Mouse (Mus musculus): Measurements from ENCODE around the gene Cnih4. TPM values are rescaled to one million over a fixed set of nuclear protein-coding genes. Genes with fewer than 3 reads are reported as not detected.

The Cnih4 gene
- polyA plus RNA-seq, 1 experiment, result 119 TPM

- H3K4me1 ChIP-seq (ENCODE audit: control insufficient read depth, insufficient read depth, low read length), result no peaks in the 10 kb centered on the region
Measured at GRCm38 (mm10) chr1:181188925-181189324, 44.4 kb downstream of the Cnih4 start.

GRCm38 (mm10) chr1:181199446-181199845 lies 55.0 kb downstream of the Cnih4 start:
- no peaks in the 10 kb centered on the region for H3K4me1 ChIP-seq (ENCODE audit: control insufficient read depth, insufficient read depth, low read length)
- no peak overlapping the region for H3K27ac ChIP-seq (ENCODE audit: insufficient read depth, low read length)
- H3K27me3 ChIP-seq (ENCODE audit: control insufficient read depth, insufficient read depth, low read length, poor library complexity, severe bottlenecking), result no peaks in the 10 kb centered on the region
- no peak for TF ChIP-seq EP300 (IDR thresholded peaks at IDR 0.05; ENCODE audit: insufficient read depth, low read depth, low read length)
- no peak for TF ChIP-seq POLR2A (IDR thresholded peaks at IDR 0.05; ENCODE audit: insufficient read depth, low read length)
- no peak for TF ChIP-seq CTCF (IDR thresholded peaks at IDR 0.05; ENCODE audit: low read depth, low read length)
- no peak overlapping the region for H3K9ac ChIP-seq (ENCODE audit: low read depth, poor library complexity, severe bottlenecking)
- peaks cover 61% of the 10 kb centered on the region for H3K36me3 ChIP-seq (ENCODE audit: control insufficient read depth, insufficient read depth, low read length, poor library complexity, severe bottlenecking)
- no peak overlapping the region for H3K4me3 ChIP-seq (ENCODE audit: low read depth, low read length)
- no peaks in the 10 kb centered on the region for H3K9me3 ChIP-seq (replicated peaks; ENCODE audit: control insufficient read depth, insufficient read depth, low read length, poor library complexity, severe bottlenecking)

More at GRCm38 (mm10) chr1:181188925-181189324, 44.4 kb downstream of the Cnih4 start:
- Histone ChIP-seq H3K36me3 (ENCODE audit: control insufficient read depth, insufficient read depth, low read length, poor library complexity, severe bottlenecking) (peaks cover 50% of the 10 kb centered on the region), H3K9ac (ENCODE audit: low read depth, poor library complexity, severe bottlenecking) (no peak overlapping the region), H3K9me3 (replicated peaks; ENCODE audit: control insufficient read depth, insufficient read depth, low read length, poor library complexity, severe bottlenecking) (peaks cover 15% of the 10 kb centered on the region), H3K27ac (ENCODE audit: insufficient read depth, low read length) (no peak overlapping the region), H3K4me3 (ENCODE audit: low read depth, low read length) (no peak overlapping the region), H3K27me3 (ENCODE audit: control insufficient read depth, insufficient read depth, low read length, poor library complexity, severe bottlenecking) (no peaks in the 10 kb centered on the region)
- TF ChIP-seq EP300 (IDR thresholded peaks at IDR 0.05; ENCODE audit: insufficient read depth, low read depth, low read length) (no peak), POLR2A (IDR thresholded peaks at IDR 0.05; ENCODE audit: insufficient read depth, low read length) (no peak), CTCF (IDR thresholded peaks at IDR 0.05; ENCODE audit: low read depth, low read length) (no peak)

GRCm38 (mm10) chr1:181210147-181210546 lies 65.7 kb downstream of the Cnih4 start:
- Histone ChIP-seq H3K4me1 (ENCODE audit: control insufficient read depth, insufficient read depth, low read length) (no peaks in the 10 kb centered on the region), H3K4me3 (ENCODE audit: low read depth, low read length) (peak overlapping the region; percentile 91), H3K27ac (ENCODE audit: insufficient read depth, low read length) (no peak overlapping the region), H3K27me3 (ENCODE audit: control insufficient read depth, insufficient read depth, low read length, poor library complexity, severe bottlenecking) (no peaks in the 10 kb centered on the region), H3K9ac (ENCODE audit: low read depth, poor library complexity, severe bottlenecking) (peak overlapping the region; percentile 99), H3K36me3 (ENCODE audit: control insufficient read depth, insufficient read depth, low read length, poor library complexity, severe bottlenecking) (peaks cover 12% of the 10 kb centered on the region), H3K9me3 (replicated peaks; ENCODE audit: control insufficient read depth, insufficient read depth, low read length, poor library complexity, severe bottlenecking) (no peaks in the 10 kb centered on the region)
- no peak for TF ChIP-seq CTCF (IDR thresholded peaks at IDR 0.05; ENCODE audit: low read depth, low read length)
- TF ChIP-seq EP300 (IDR thresholded peaks at IDR 0.05; ENCODE audit: insufficient read depth, low read depth, low read length), result no peak
- TF ChIP-seq POLR2A (IDR thresholded peaks at IDR 0.05; ENCODE audit: insufficient read depth, low read length), result no peak

- peak overlapping the region; percentile 91 for H3K4me3 ChIP-seq (ENCODE audit: low read depth, low read length)
- no peaks in the 10 kb centered on the region for H3K9me3 ChIP-seq (replicated peaks; ENCODE audit: control insufficient read depth, insufficient read depth, low read length, poor library complexity, severe bottlenecking)
- peaks cover 9% of the 10 kb centered on the region for H3K36me3 ChIP-seq (ENCODE audit: control insufficient read depth, insufficient read depth, low read length, poor library complexity, severe bottlenecking)
- no peak overlapping the region for H3K27ac ChIP-seq (ENCODE audit: insufficient read depth, low read length)
- peak overlapping the region; percentile 99 for H3K9ac ChIP-seq (ENCODE audit: low read depth, poor library complexity, severe bottlenecking)
- H3K4me1 ChIP-seq (ENCODE audit: control insufficient read depth, insufficient read depth, low read length), result no peaks in the 10 kb centered on the region
- no peaks in the 10 kb centered on the region for H3K27me3 ChIP-seq (ENCODE audit: control insufficient read depth, insufficient read depth, low read length, poor library complexity, severe bottlenecking)
- no peak for TF ChIP-seq POLR2A (IDR thresholded peaks at IDR 0.05; ENCODE audit: insufficient read depth, low read length)
- TF ChIP-seq EP300 (IDR thresholded peaks at IDR 0.05; ENCODE audit: insufficient read depth, low read depth, low read length), result no peak
- TF ChIP-seq CTCF (IDR thresholded peaks at IDR 0.05; ENCODE audit: low read depth, low read length), result no peak
Measured at GRCm38 (mm10) chr1:181210601-181211402, 66.3 kb downstream of the Cnih4 start.

- H3K4me3 ChIP-seq (ENCODE audit: low read depth, low read length), result peak overlapping the region; percentile 91
Measured at GRCm38 (mm10) chr1:181211403-181211919, 67.0 kb downstream of the Cnih4 start.

More at GRCm38 (mm10) chr1:181211403-181211919, 67.0 kb downstream of the Cnih4 start:
- H3K27me3 ChIP-seq (ENCODE audit: control insufficient read depth, insufficient read depth, low read length, poor library complexity, severe bottlenecking), result no peaks in the 10 kb centered on the region
- TF ChIP-seq EP300 (IDR thresholded peaks at IDR 0.05; ENCODE audit: insufficient read depth, low read depth, low read length) (no peak), CTCF (IDR thresholded peaks at IDR 0.05; ENCODE audit: low read depth, low read length) (no peak), POLR2A (IDR thresholded peaks at IDR 0.05; ENCODE audit: insufficient read depth, low read length) (no peak)
- peaks cover 9% of the 10 kb centered on the region for H3K36me3 ChIP-seq (ENCODE audit: control insufficient read depth, insufficient read depth, low read length, poor library complexity, severe bottlenecking)
- no peaks in the 10 kb centered on the region for H3K4me1 ChIP-seq (ENCODE audit: control insufficient read depth, insufficient read depth, low read length)
- peak overlapping the region; percentile 99 for H3K9ac ChIP-seq (ENCODE audit: low read depth, poor library complexity, severe bottlenecking)
- no peak overlapping the region for H3K27ac ChIP-seq (ENCODE audit: insufficient read depth, low read length)
- no peaks in the 10 kb centered on the region for H3K9me3 ChIP-seq (replicated peaks; ENCODE audit: control insufficient read depth, insufficient read depth, low read length, poor library complexity, severe bottlenecking)

Measured in ES-Bruce4 (cell line).